Mouse (Mus musculus): ENCODE results near the gene Klf1.
A peak's percentile ranks its signal among the peaks of the same experiment; 100 is the strongest.
"Not testable (repeated sequence)": the region's sequence is repeated elsewhere in the genome, so short reads cannot be mapped to it uniquely, and the experiment has no call there.

Klf1 gene

DNA sequence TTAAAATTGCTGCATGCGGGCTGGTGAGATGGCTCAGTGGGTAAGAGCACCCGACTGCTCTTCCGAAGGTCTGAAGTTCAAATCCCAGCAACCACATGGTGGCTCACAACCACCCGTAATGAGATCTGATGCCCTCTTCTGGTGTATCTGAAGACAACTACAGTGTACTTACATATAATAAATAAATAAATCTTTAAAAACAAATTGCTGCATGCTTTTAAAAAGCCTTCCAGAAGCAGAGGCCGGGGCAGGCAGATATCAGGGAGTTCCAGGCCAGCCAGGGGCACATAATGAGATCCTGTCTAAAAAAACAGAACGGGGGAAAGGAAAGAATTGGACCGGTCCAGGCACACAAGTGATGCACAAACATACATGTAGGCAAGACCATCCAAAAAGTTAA is 6.3 kb downstream of the Klf1 start:
- not testable (repeated sequence) for DNase-seq

DNA sequence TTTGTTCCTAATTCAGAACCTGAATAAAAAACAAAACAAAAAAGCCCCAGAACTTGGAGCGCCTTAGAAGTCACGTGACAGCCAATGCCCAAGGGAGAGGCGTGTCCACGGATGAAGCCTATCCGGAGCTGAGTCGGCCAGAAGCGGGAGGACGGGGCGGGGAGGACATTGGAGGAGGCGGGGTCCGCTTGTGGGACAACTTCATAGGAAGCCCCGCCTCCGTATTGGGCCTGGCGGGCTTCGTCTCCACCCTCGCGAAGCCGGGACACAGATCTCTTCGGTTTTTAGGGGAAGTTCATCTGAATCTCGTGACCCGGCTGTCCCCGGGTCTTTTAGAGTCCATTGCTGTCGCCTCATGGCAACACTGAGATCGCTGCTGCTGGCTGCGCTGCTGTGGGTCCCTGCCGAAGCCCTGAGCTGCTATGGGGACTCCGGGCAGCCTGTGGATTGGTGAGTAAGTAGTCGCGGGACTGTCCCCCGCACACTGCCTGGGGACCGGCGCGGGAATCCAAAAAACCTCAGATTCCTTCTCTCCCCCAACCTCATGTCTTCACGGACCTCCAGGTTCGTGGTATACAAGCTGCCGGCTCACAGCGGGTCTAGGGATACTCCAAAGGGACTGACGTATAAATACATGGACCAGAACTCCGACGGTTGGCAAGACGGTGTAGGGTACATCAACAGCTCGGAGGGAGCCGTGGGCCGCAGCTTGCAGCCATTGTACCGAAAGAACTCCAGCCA is 6.9 kb downstream of the Klf1 start, which contains the start of gene Dnase2a:
Dnase2a (plus strand) TSS at position 140 of the 741 bp plus-strand sequence.
- DNase-seq, result peak; percentile 96 to 97

DNA sequence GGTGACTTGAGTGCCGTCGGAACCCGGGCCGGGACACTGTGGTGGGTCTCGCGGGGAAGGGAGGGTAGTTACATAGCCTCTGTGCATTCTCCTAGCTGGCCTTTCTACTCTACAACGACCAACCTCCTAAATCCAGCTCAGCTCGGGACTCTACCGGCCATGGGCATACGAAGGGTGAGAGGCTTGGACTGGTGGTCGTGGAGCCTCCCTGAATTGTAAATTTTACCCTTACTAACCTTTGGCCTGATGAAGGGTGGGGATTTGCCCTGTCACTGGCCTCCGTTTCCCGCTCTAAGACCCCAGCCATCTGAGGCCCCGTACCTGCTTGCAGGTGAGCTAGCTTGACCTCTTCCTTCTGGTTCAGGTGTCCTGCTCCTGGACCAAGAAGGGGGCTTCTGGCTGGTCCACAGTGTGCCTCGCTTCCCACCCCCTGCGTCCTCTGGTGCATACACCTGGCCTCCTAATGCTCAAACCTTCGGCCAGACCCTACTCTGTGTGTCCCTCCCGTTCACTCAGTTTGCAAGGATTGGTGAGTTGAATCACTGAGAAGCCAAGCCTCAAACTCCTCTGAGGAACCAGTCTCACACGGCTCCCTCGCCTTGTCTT is 7.5 kb downstream of the Klf1 start:
- DNase-seq, result no peak

DNA sequence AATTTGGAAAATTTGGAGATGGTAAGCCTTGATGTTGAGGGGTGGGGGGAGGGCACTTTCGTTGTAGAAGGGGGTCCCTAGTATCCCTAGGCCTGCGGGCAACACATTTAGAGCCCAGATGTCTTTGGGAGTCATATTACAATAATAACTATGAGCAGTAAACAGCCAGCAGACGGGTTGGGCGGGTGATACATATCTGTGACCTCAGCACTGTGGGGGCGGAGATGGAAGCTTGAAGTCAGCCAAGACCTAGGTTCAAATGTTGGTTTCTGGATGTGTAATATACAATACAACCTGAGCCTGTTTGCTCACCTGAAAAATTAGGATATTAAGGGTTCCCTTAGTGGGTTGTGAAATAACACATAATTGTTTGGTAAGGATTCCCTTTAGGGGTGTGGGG is 8.2 kb downstream of the Klf1 start:
- DNase-seq, result no peak

DNA sequence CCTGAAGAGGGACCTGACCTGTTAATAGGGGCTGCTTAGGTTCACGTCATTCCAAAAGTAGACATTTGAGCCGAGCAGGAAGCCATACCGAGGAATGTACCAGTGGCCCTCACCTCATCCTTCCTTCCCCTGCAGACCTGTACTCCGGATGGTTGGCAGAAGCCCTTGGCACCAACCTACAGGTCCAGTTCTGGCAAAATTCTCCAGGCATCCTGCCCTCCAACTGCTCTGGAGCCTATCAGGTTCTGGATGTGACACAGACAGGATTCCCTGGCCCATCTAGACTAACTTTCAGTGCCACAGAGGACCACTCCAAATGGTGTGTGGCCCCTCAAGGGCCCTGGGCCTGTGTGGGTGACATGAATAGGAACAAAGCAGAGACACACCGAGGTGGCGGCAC is 8.8 kb downstream of the Klf1 start:
- no peak for DNase-seq

DNA sequence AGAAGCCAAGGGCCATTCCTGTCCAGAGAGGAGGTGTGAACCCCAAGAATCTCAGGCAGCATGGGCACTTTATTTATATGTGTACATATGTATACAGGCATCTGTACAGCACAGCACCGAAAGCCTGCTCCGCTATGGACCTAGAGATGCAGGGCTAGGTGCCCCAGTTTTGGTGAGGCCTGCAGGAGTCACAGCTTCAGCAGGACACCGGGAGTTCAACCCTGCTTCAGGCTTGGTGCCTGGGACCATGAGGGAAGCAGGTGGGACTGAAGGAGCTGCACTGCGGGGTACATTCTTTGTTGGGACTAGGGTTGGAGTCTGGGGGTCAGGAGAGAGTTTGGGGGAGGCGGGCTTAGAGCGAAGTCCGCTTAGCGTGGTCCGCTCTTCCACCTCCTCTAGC is 10.1 kb downstream of the Klf1 start:
- no peak for DNase-seq

DNA sequence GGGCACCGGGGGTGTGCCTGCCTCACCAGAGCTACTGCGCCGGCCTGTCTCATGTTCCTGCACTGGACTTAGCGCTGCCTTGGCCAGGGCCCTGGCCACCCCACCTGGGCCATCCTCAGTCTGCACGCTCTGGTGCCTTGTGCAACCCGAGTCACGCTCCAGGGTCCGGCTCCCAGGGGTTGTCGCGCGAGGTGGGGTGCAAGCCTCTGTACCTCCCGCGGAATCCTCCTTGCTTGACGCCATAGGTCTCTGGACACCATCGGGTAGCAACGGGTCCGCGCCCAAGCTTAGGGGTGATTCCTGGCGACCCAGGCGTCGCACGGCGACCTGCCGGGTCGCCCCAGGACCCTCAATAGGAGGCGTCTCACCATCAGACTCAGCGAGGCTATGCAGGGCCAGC is 10.7 kb downstream of the Klf1 start:
- DNase-seq, result no peak

DNA sequence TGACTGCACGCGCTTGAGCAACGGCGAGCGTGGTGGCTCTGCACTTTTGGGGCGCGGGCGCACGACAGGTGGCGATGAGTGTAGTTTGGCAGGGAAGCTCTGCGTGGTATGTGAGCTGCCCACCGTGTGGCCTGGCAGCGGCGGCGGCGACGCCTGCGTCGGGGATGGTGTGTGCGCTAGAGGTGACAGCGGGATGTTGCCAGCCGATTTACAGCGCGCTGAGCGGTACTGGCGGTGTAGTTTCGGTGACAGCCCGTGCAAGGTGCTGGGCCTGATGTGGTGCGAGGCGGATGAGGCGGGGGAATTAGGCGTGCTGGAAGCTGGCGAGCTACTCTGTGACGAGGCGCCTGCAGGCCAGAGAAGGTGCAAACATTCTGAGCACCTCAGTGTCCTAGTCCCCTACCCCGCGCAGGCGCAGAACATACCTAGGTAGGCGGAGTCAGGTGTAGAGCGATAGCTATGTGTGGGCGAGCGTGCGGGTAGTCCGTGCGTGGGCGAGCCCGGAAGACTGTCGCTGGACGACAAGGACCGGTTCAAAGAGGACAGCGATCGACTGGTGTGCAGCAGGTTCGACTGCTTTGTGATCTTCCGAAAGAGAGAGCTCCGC is 11.3 kb downstream of the Klf1 start:
- peak; percentile 77 to 85 for DNase-seq

DNA sequence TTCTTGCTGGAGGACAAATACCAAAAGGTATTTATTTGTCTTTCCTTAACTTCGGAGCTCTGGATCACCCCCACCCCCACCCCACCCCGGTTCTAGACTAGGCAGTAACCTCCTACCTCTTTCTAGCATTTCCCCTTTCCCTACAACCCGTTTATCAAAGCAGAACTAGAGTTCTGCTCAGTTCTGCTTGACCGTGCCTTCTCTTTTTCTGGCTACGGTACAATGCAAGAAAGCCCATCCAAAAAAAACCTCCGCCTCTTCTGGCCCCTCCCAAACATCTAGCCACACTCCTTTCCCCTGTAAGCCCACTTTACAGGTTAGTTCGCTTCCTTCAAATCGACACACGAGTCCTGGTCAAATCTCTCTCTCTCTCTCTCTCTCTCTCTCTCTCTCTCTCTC is 11.8 kb downstream of the Klf1 start:
- DNase-seq, result no peak

DNA sequence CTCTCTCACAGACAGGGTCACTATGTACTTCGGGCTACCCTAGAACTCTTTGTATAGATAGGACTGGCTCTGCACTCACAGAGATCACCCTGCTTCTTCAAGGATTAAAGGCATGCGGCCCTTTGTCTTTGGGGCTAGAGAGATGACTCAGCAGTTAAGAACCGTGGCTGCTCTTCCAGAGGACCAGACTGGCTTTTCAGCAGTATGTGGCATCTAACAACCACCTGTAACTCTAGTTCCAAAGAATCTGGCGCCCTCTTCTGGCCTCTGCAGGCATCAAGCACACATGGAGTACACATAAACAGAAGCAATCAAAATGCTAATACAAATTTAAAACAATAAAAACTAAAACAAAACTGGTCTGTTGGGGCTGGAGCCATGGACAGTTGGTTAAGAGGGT is 12.2 kb downstream of the Klf1 start:
- peak in 1 of 2 experiments; percentile 44 for DNase-seq

DNA sequence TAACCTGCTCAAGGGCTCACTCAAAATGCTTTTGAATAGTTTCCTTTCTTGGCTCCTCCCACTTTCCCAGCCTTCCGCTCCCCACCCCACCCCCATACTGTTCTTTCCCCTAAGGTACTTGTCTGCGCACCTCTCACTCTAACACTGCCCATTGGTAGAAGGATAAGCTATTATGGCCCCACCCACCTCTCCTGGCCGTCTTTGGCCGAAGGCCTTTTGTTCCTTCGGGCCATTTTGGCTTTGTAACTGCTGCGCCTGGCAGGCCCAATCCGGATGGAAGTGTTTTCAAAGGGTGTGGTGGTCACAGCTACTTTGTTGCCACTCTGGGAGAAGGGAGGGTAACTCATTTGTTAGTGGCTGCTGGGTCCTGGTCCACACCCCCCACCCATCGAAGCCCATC is 13.5 kb downstream of the Klf1 start:
- DNase-seq, result peak in 1 of 2 experiments; percentile 51

DNA sequence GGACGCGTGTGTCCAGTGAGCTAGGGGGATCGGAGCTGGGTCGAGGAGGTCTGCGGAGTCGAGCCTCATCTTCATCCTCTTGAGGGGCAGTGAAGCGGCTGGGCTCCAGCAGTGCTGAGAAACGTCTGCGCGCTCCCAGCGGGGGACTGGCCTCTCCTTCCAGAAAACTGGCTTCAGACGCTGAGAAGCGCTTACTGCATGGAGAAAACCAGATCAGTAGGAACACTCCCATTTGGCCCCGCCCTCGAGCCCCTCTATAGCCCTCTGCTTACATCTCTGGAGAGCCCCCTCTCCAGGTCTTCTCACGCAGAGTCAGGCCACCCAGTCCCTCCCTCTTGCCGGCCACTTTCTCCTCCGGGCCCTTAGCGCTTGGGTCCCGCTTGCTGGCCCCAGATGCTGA is 16.1 kb downstream of the Klf1 start:
- no peak for DNase-seq

DNA sequence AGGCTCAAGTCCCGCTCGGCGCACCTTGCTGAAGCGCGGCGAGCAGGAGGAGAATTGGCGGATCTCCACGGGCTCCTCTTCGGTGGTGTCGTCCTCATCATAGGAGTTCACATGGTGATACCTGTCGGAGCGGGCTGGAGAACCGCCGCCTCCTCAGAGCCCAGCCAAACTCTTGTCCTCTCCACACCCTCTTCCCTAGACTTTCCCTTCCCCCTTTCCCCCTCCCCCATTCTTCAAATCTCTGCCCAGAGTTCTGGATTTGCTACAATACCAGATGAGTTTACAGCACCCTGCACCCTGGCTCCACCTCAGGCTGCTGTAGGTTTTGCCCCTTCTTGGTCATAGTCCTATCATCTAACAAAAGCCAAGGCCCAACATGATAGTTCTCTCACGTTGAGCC is 16.9 kb downstream of the Klf1 start:
- DNase-seq, result no peak

DNA sequence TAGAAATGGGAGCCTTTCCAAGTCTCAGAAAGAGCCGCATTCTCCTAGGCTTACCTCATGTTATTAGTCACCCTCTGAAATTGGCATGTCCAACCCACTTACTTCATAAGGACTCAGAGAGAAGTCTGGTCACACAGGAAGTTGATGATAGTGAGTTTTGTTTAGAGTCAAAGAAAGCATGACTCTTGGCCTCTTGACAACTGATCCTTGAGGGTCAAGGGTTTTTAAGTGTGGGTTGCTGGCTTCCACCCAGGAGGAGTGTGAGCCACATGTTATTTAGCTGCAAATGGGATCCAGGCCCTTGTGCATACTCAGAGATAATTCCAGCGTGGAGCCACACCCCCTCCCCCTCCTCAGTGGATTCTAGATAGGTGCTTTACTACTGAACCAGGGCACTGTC is 19.9 kb downstream of the Klf1 start:
- peak; percentile 81 to 82 for DNase-seq

DNA sequence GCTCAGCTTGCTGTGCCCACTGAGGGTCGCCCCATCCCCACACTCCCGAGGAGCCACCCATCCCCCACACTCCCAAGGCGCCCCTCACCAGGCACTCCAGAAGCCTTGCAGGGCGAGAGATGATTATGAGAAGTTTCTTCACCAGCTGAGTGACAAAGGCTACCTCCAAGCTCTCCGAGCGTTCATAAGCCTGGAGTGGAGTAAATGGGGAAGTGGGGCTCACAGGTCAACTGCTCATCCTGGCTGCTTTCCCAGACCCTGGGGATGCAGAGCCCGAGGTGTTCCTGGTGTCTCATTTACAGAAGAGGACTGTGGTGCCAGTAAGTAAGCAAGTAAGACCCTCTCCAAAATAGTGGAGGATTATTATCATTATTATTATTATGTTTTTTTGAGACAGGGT is 23.8 kb downstream of the Klf1 start:
- no peak for DNase-seq

DNA sequence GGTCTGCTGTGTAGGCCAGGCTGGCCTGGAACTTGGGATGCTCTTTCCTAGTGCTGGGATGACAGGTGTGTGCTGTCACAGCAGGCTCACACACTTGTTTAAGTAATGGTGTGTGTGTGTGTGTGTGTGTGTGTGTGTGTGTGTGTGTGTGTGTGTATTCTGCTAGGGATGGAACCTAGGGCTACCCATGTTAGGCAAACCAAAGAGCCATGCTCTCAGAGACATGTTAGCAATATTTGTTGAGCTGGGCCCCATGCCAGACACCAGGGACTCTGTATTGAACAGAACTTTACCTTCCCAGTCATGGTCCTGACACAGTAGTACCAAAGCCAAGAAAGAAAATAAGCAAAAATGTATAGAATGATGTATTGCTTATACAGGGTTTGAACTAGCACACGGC is 25.8 kb downstream of the Klf1 start:
- no peak for DNase-seq

DNA sequence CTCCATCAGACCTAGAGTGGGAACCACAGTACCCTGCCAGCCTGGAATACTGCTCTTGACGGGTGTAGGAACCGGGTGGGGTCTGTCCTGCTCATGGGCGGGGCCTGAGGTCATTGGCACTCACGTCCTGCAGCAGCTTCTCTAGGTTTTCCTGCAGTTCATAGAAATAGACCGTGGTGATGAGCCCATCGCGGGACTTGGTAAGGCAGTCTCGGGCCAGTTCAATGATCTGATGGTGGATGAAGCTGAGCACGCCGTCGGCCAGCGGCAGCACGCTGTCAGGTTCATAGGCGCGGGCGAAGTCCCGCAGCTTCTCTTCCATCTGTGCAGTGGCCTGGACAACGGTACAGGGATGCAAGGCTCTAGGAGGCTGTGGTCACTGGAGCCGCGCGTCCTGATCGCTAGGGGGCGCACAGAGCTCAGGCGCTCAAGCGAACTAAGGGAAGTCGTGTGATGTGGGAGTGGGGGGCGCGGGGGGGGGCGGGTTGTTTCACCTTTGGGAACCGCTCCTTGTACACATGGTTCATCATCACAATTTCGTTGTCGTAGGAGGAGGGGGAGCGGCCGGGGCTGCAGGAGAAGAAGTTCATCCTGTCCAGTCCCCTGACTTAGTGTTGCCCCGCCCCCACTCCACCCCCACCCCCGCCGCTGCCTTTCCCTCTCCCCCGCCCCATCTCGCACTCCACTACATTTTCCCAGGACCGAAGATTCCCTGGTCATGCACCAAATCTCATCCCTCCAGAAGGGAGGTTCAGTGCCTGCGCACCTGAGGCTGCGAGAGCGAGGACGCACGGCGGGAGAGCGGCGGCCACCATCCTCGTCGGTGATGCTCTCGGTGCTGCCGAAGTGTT is 27.0 kb downstream of the Klf1 start:
- DNase-seq, result peak; percentile 62 to 73

DNA sequence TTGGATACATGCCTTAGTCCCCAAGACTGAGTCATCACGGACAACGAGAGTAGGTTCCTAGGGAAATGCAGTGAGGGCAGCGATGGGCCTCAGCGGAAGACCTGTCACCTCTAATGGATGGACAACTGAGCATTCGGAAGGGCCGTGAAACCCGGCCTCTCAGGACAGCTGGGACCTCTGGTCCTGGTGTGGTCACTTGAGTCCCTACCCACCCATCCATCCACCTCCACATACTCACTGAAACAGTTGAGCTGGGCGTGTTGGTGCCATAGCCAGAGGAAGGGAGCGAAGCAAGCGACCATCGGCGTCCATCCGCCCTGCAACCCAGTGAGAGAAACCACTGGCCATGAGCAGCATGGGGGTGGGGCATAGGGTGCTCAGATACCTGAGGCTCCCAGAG is 28.9 kb downstream of the Klf1 start:
- no peak for DNase-seq

DNA sequence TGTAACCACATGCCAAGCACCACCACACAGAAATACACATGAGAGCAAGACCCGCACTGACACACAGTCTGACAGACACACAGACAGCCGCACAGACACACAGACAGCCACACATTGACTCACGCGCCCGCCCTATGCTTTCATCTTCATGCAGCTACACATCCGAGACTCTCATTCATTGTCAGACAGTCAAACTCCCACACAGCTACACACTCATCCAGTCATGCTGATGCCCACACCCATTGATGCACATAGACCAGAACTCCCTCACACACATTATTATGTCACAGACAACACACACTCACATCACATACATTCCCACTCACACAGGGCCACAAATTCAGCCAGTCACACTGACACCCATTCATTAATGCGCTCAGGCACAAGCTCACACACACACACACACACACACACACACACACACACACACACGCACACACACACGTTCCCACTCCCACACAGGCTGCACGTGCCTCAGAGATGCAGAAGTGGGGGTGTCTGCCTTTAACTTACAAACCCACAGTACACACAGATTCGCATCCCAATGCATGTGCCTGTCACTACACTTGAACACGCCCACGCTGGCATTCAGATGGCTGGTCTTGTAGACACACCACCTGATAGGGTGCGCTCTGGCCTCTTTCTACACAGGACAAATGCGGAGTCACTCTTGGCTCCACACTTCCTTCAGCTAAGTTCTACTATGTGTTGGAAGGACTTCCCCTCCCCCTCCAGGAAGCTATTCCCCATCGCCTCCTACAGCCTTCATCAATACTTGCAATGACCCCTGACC is 32.2 kb downstream of the Klf1 start:
- no peak for DNase-seq

DNA sequence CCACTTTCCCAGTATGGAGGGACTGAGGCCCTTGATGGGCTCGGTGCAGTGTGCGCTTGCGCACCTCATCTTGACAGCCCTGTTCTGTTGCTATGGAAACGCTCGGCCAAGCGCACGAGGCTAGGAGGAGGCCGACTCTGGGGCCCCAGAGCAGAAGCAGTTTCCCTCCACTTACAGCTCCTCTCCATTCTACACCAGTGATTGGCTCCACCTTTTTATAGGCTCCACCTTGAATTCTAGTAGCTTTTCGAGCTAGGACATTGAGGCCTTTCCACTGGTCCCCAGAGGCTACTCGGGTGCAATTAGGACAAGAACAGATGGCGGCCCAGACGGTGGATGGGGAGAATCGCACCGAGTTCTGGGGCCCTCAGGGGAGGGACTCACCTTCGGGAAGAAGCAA is 33.1 kb downstream of the Klf1 start:
- DNase-seq, result no peak

DNA sequence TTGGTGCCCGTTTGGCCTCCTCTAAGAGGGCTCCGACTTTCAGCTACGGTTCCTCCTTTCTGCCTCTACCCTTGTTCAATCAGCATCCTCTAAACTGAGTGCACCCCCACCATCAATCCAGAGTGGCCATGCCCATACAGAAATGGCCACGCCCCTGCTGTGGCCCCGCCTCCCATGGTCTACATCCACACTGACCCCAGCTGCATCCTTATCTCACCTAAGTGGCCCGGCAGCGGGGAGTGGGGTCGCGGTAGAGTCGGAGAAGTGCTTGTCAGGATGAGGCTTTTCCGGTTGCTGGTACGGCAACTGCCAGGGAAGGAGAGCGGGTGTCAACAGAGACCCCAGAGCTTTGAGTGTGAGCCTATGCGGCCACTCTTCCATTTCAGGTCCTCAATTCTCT is 33.8 kb downstream of the Klf1 start:
- DNase-seq, result no peak

Data from lung, postnatal 4 days (tissue).